Mouse (Mus musculus): ENCODE results near the gene Scgn. TPM values are rescaled to one million over a fixed set of nuclear protein-coding genes. Genes with fewer than 3 reads are reported as not detected.
A peak's percentile ranks its signal among the peaks of the same experiment; 100 is the strongest.

Scgn gene
- 1 to 10 TPM in 1 of 2 experiments, not detected in 1; 1.0 TPM for total RNA-seq (2021)

GRCm38 (mm10) chr13:23990928-23991327, at the start of gene Scgn:
Gene Scgn, minus strand, starts transcription at chr13:23991214.
- DNase-seq (ENCODE audit: low spot score in 2 of 2) = peak in 1 of 2 experiments; percentile 18

GRCm38 (mm10) chr13:24040221-24040620, 49.2 kb upstream of the Scgn start:
- no peak for DNase-seq (ENCODE audit: low spot score in 2 of 2)
- intact Hi-C loops (cut with DNase I) = loop anchor here (5.0 kb wide), 1 partner anchor 242 kb away; the partner anchor contains the start of gene Carmil1

More at GRCm38 (mm10) chr13:23990928-23991327, at the start of gene Scgn:
- intact Hi-C loops (cut with DNase I) = no loop called here

- intact Hi-C loops (cut with DNase I) = no loop called here
- no peak for DNase-seq (ENCODE audit: low spot score in 2 of 2)
Observed at GRCm38 (mm10) chr13:24037502-24037901, 46.5 kb upstream of the Scgn start.

- intact Hi-C loops (cut with DNase I) = no loop called here
- no peak for DNase-seq (ENCODE audit: low spot score in 2 of 2)
Observed at GRCm38 (mm10) chr13:24036150-24036549, 45.1 kb upstream of the Scgn start.

GRCm38 (mm10) chr13:24027191-24028170, 36.5 kb upstream of the Scgn start:
- intact Hi-C loops (cut with DNase I) = loop anchor here (5.0 kb wide), 2 partner anchors 255 to 270 kb away; partner anchors contain the start of gene Carmil1
- no peak for DNase-seq (ENCODE audit: low spot score in 2 of 2)

- no peak for DNase-seq (ENCODE audit: low spot score in 2 of 2)
- intact Hi-C loops (cut with DNase I) = loop anchor here (10.0 kb wide), 1 partner anchor 184 kb away; the partner anchor contains the start of gene Slc17a3
Observed at GRCm38 (mm10) chr13:24018515-24018914, 27.5 kb upstream of the Scgn start.

- no peak for DNase-seq (ENCODE audit: low spot score in 2 of 2)
- intact Hi-C loops (cut with DNase I) = no loop called here
Observed at GRCm38 (mm10) chr13:24005528-24005927, 14.5 kb upstream of the Scgn start.

GRCm38 (mm10) chr13:24001797-24002196, 10.8 kb upstream of the Scgn start:
- no peak for DNase-seq (ENCODE audit: low spot score in 2 of 2)
- intact Hi-C loops (cut with DNase I) = no loop called here

- intact Hi-C loops (cut with DNase I) = no loop called here
- no peak for DNase-seq (ENCODE audit: low spot score in 2 of 2)
Observed at GRCm38 (mm10) chr13:24001081-24001480, 10.1 kb upstream of the Scgn start.

GRCm38 (mm10) chr13:23998826-23999225, 7.8 kb upstream of the Scgn start:
- no peak for DNase-seq (ENCODE audit: low spot score in 2 of 2)
- intact Hi-C loops (cut with DNase I) = no loop called here

- intact Hi-C loops (cut with DNase I) = no loop called here
Observed at GRCm38 (mm10) chr13:23994756-23995155, 3.7 kb upstream of the Scgn start.

GRCm38 (mm10) chr13:23994024-23994423, 3.0 kb upstream of the Scgn start:
- no peak for DNase-seq (ENCODE audit: low spot score in 2 of 2)
- intact Hi-C loops (cut with DNase I) = no loop called here

More at GRCm38 (mm10) chr13:23994756-23995155, 3.7 kb upstream of the Scgn start:
- no peak for DNase-seq (ENCODE audit: low spot score in 2 of 2)

GRCm38 (mm10) chr13:23990451-23990850, 563 bp downstream of the Scgn start:
- no peak for DNase-seq (ENCODE audit: low spot score in 2 of 2)
- intact Hi-C loops (cut with DNase I) = no loop called here

- intact Hi-C loops (cut with DNase I) = no loop called here
- no peak for DNase-seq (ENCODE audit: low spot score in 2 of 2)
Observed at GRCm38 (mm10) chr13:23985130-23985529, 5.9 kb downstream of the Scgn start.

- DNase-seq (ENCODE audit: low spot score in 2 of 2) = no peak
- intact Hi-C loops (cut with DNase I) = no loop called here
Observed at GRCm38 (mm10) chr13:23972271-23972670, 18.7 kb downstream of the Scgn start.

- intact Hi-C loops (cut with DNase I) = no loop called here
- DNase-seq (ENCODE audit: low spot score in 2 of 2) = no peak
Observed at GRCm38 (mm10) chr13:23971870-23972269, 19.1 kb downstream of the Scgn start.

- no peak for DNase-seq (ENCODE audit: low spot score in 2 of 2)
- intact Hi-C loops (cut with DNase I) = no loop called here
Observed at GRCm38 (mm10) chr13:23964909-23965308, 26.1 kb downstream of the Scgn start.

- intact Hi-C loops (cut with DNase I) = no loop called here
- DNase-seq (ENCODE audit: low spot score in 2 of 2) = no peak
Observed at GRCm38 (mm10) chr13:23959776-23960175, 31.2 kb downstream of the Scgn start.

- intact Hi-C loops (cut with DNase I) = no loop called here
- DNase-seq (ENCODE audit: low spot score in 2 of 2) = no peak
Observed at GRCm38 (mm10) chr13:23950928-23951327, 40.1 kb downstream of the Scgn start.

- intact Hi-C loops (cut with DNase I) = no loop called here
- no peak for DNase-seq (ENCODE audit: low spot score in 2 of 2)
Observed at GRCm38 (mm10) chr13:23949484-23950246, 41.3 kb downstream of the Scgn start.

All from left cerebral cortex, postnatal 36 days (tissue).